Mouse (Mus musculus) E14TG2a.4 (cell line): ENCODE results near the gene Gm3854.

Experiments
- CTCF ChIP-seq: conservative IDR thresholded peaks from 2 replicates; pipeline ENCODE4 v1.5.1; 2014; ENCODE audit warnings: low read length
- NANOG ChIP-seq: IDR thresholded peaks from 2 replicates; pipeline ENCODE4 v1.6.1; 2014; ENCODE audit warnings: borderline replicate concordance, low read length, mixed read lengths

DNA sequence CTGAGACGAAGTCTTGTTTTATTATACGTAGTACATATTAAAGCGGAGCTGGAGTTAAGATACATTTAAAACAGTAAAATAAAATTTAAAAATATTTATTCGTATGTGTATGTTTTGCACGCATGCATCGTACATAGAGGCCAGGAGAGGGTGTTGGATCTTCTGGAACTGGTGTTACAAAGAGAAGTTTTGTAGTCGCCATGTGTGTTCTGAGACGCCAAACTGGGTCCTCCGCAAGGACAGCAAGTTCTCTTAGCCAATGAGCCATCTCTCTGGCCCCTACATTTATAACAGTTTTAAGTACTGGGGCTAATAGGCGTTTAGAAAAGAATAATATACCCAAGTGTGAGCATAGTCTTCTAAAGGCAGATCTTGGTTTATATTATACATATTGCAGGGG lies 565 bp downstream of the Gm3854 start:
- no peak for TF ChIP-seq NANOG
- TF ChIP-seq CTCF, result no peak
